Mouse (Mus musculus): ENCODE results near the gene Cnnm2.

DNA sequence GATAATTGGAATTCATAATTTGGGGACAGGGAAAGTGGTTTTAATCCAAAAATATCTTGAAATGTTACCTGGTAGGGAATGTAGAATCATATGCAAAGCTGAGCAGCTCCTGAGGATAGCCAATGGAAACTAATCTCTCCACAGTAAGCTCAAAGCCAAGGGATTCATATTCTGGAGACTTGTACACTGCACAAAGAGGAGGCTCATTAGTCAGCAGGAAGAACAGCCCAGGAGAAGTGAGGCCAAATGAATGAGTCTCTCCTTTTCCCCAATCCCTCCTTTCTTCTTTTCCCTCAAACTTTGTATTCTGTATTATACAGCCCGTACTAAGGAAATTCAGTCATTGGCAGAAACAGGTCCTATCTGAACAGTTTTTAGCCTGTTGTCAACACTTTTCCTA, 143.5 kb downstream of the Cnnm2 start:
- TF ChIP-seq POLR2A (IDR thresholded peaks at IDR 0.05; ENCODE audit: low read depth, low read length) (no peak), CTCF (IDR thresholded peaks at IDR 0.05; ENCODE audit: borderline replicate concordance, insufficient read depth, low read length) (no peak)

All from embryonic fibroblast, embryonic 13.5 days (primary cell).